Mouse (Mus musculus): ENCODE results near the gene Vars.
"Not testable (repeated sequence)": the region's sequence is repeated elsewhere in the genome, so short reads cannot be mapped to it uniquely, and the experiment has no call there.

- TF ChIP-seq CTCF (IDR thresholded peaks at IDR 0.05; ENCODE audit: extremely low read depth, insufficient read length, insufficient replicate concordance, low read depth, low read length); POLR2A (IDR thresholded peaks at IDR 0.05; ENCODE audit: low read depth, low read length): not testable (repeated sequence)
Observed at GRCm38 (mm10) chr17:35033703-35034102, 32.9 kb downstream of the Vars start.

Data from small intestine, adult 2 months (tissue).